Mouse (Mus musculus) forebrain, postnatal 0 days (tissue): ENCODE measurements around the gene Slc35g1. TPM values are rescaled to one million over a fixed set of nuclear protein-coding genes. Genes with fewer than 3 reads are reported as not detected.

Experiments
- ATAC-seq: fragments of 200-750 bp; cut with Nextera tagmentation; 2 replicates; pipeline ENCODE4 v1.8.0; 2017; ENCODE audit warnings: mild to moderate bottlenecking, moderate library complexity
- DNase-seq: peaks from one replicate; pipeline ENCODE4 v3.0.0-alpha.2; 2015
- H3K27ac ChIP-seq: fragments of 300-500 bp; sonication (generic); 2 replicates; pipeline ENCODE4 v1.5.1; 2014; ENCODE audit warnings: low read depth, mild to moderate bottlenecking, antibody characterized with exemption, low read length, moderate library complexity, mixed read lengths
- H3K27me3 ChIP-seq: fragments of 300-500 bp; sonication (generic); 2 replicates; pipeline ENCODE4 v1.6.1; 2014; ENCODE audit warnings: mild to moderate bottlenecking, low read length, mixed read lengths; ENCODE audit not compliant: insufficient read depth
- H3K36me3 ChIP-seq: fragments of 300-500 bp; sonication (generic); 2 replicates; pipeline ENCODE4 v1.6.1; 2014; ENCODE audit warnings: mild to moderate bottlenecking, moderate library complexity; ENCODE audit not compliant: insufficient read depth
- H3K4me1 ChIP-seq: fragments of 300-500 bp; sonication (generic); 2 replicates; pipeline ENCODE4 v1.6.1; 2014; ENCODE audit warnings: antibody characterized with exemption; ENCODE audit not compliant: insufficient read depth
- H3K4me2 ChIP-seq: fragments of 300-500 bp; sonication (generic); 2 replicates; pipeline ENCODE4 v1.6.1; 2014; ENCODE audit warnings: low read depth, mild to moderate bottlenecking, moderate library complexity
- H3K4me3 ChIP-seq: fragments of 300-500 bp; sonication (generic); 2 replicates; pipeline ENCODE4 v1.5.1; 2014; ENCODE audit warnings: low read depth, low read length, mixed read lengths
- H3K9ac ChIP-seq: fragments of 300-500 bp; sonication (generic); 2 replicates; pipeline ENCODE4 v1.6.1; 2014; ENCODE audit warnings: mild to moderate bottlenecking
- H3K9me3 ChIP-seq: fragments of 300-500 bp; sonication (generic); 2 replicates; pipeline ENCODE4 v1.6.1; 2016; ENCODE audit warnings: low read length
- CTCF ChIP-seq: sonication (generic); IDR thresholded peaks from 2 replicates; pipeline ENCODE4 v1.5.1; 2016; ENCODE audit warnings: antibody characterized with exemption, control low read depth, low read depth
- WGBS: fragments of 180-500 bp; shearing (Covaris S2); extraction: QIAGEN DNeasy Blood & Tissue Kit; methylation state at CpG from one replicate; pipeline ENCODE4 v1.1.7; 2014; 5-methylcytosine and 5-hydroxymethylcytosine counted together
- polyA plus RNA-seq: library from polyadenylated mRNA; unstranded; fragments of >200 nt; fragmentation: Nextera tagmentation; extraction: Ambion mirVana; gene quantifications from 2 replicates; pipeline ENCODE4 v1.2.1, GENCODE M21; 2015
- total RNA-seq: library from RNA; depleted of rRNA; stranded (reverse); fragments of >200 nt; gene quantifications from 2 replicates; pipeline ENCODE4 v1.2.3, GENCODE M21; 2014

Gene Slc35g1
- total and polyA plus RNA-seq, 2 experiments from 2014 or later = 1.3 to 3.2 TPM

GRCm38 (mm10) chr19:38396633-38396970, 822 bp downstream of the Slc35g1 start:
- Histone ChIP-seq H3K4me1 (no peaks in the 10 kb centered on the region), H3K27ac (no peak overlapping the region), H3K4me2 (peak overlapping the region; percentile 82), H3K9ac (no peak overlapping the region), H3K36me3 (no peaks in the 10 kb centered on the region), H3K9me3 (no peaks in the 10 kb centered on the region), H3K27me3 (no peaks in the 10 kb centered on the region), H3K4me3 (peak overlapping the region; percentile 67; the same call in 1 of the 2 replicates)
- no peak for ATAC-seq
- 20% methylated on average over 8 of the region's 8 CpGs for WGBS
- no peak for DNase-seq
- TF ChIP-seq CTCF = no peak

- Histone ChIP-seq H3K36me3 (no peaks in the 10 kb centered on the region), H3K4me3 (no peak overlapping the region), H3K27me3 (no peaks in the 10 kb centered on the region), H3K9ac (no peak overlapping the region), H3K4me1 (no peaks in the 10 kb centered on the region), H3K27ac (no peak overlapping the region), H3K4me2 (no peak overlapping the region; the same call in 1 of the 2 replicates), H3K9me3 (no peaks in the 10 kb centered on the region)
- no peak for ATAC-seq
- no peak for TF ChIP-seq CTCF
- 19% methylated on average over 6 of the region's 6 CpGs for WGBS
- no peak for DNase-seq
Observed at GRCm38 (mm10) chr19:38397004-38397403, 1.2 kb downstream of the Slc35g1 start.

GRCm38 (mm10) chr19:38398966-38399365, 3.2 kb downstream of the Slc35g1 start:
- H3K4me3 ChIP-seq = no peak overlapping the region
- no peak for TF ChIP-seq CTCF
- no peaks in the 10 kb centered on the region for H3K36me3 ChIP-seq
- H3K4me2 ChIP-seq = no peak overlapping the region
- ATAC-seq (no peak), DNase-seq (no peak)
- H3K9ac ChIP-seq = no peak overlapping the region
- H3K27ac ChIP-seq = no peak overlapping the region
- H3K27me3 ChIP-seq = no peaks in the 10 kb centered on the region
- no peaks in the 10 kb centered on the region for H3K9me3 ChIP-seq
- 94% methylated on average over 8 of the region's 8 CpGs for WGBS
- H3K4me1 ChIP-seq = no peaks in the 10 kb centered on the region

- no peak overlapping the region for H3K4me3 ChIP-seq
- no peak overlapping the region for H3K9ac ChIP-seq
- no peaks in the 10 kb centered on the region for H3K4me1 ChIP-seq
- no peak for DNase-seq
- H3K27ac ChIP-seq = no peak overlapping the region
- WGBS = 89% methylated on average over 2 of the region's 2 CpGs
- H3K27me3 ChIP-seq = no peaks in the 10 kb centered on the region
- TF ChIP-seq CTCF = no peak
- no peaks in the 10 kb centered on the region for H3K9me3 ChIP-seq
- no peak overlapping the region for H3K4me2 ChIP-seq
- no peaks in the 10 kb centered on the region for H3K36me3 ChIP-seq
- no peak for ATAC-seq
Observed at GRCm38 (mm10) chr19:38400851-38401250, 5.1 kb downstream of the Slc35g1 start.

GRCm38 (mm10) chr19:38401416-38401815, 5.6 kb downstream of the Slc35g1 start:
- Histone ChIP-seq H3K36me3 (no peaks in the 10 kb centered on the region), H3K4me3 (no peak overlapping the region), H3K27ac (no peak overlapping the region), H3K9me3 (no peaks in the 10 kb centered on the region), H3K9ac (no peak overlapping the region), H3K4me2 (no peak overlapping the region), H3K27me3 (no peaks in the 10 kb centered on the region), H3K4me1 (no peaks in the 10 kb centered on the region)
- 86% methylated on average over 2 of the region's 2 CpGs for WGBS
- DNase-seq = no peak
- TF ChIP-seq CTCF = no peak
- no peak for ATAC-seq

- Histone ChIP-seq H3K9me3 (no peaks in the 10 kb centered on the region), H3K4me2 (no peak overlapping the region), H3K4me1 (no peaks in the 10 kb centered on the region), H3K27ac (no peak overlapping the region), H3K4me3 (no peak overlapping the region), H3K36me3 (no peaks in the 10 kb centered on the region), H3K27me3 (no peaks in the 10 kb centered on the region), H3K9ac (no peak overlapping the region)
- TF ChIP-seq CTCF = no peak
- WGBS = 82% methylated on average over 10 of the region's 10 CpGs
- no peak for DNase-seq
- ATAC-seq = no peak
Observed at GRCm38 (mm10) chr19:38410357-38411056, 14.7 kb downstream of the Slc35g1 start.

DNA sequence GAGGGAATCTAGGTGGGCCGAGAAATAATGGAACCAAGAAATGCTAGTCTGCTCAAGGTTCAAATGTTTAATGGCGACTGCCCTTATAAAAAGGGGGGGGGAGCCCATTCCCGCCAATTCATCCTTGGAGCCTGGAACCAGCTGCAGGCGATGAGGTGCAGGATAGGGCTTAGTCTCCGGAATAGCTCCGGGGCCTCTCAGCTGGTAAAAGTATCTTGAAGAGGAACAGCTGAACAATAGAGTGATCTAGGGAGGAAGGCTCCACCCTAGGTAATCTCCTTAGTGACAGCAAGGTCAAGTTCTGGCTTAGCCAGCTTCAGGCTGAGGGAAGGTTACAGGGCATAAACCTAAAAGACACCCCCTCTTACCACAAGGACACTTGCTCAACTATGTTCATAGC, 18.1 kb downstream of the Slc35g1 start:
- H3K4me1 ChIP-seq = no peaks in the 10 kb centered on the region
- DNase-seq (no peak), ATAC-seq (no peak)
- no peaks in the 10 kb centered on the region for H3K36me3 ChIP-seq
- H3K27me3 ChIP-seq = no peaks in the 10 kb centered on the region
- no peak overlapping the region for H3K9ac ChIP-seq
- H3K4me3 ChIP-seq = no peak overlapping the region
- 91% methylated on average over 6 of the region's 6 CpGs for WGBS
- H3K27ac ChIP-seq = no peak overlapping the region
- H3K9me3 ChIP-seq = no peaks in the 10 kb centered on the region
- no peak overlapping the region for H3K4me2 ChIP-seq
- TF ChIP-seq CTCF = no peak
